Mouse (Mus musculus): ENCODE measurements around the gene Galntl6.

The Galntl6 gene

GRCm38 (mm10) chr8:58912196-58912839, at the start of gene Galntl6:
TSS of gene Galntl6 (minus strand) at chr8:58912640.
- DNase-seq (ENCODE audit: low spot score in 2 of 2): peak; percentile 29 to 57

DNA sequence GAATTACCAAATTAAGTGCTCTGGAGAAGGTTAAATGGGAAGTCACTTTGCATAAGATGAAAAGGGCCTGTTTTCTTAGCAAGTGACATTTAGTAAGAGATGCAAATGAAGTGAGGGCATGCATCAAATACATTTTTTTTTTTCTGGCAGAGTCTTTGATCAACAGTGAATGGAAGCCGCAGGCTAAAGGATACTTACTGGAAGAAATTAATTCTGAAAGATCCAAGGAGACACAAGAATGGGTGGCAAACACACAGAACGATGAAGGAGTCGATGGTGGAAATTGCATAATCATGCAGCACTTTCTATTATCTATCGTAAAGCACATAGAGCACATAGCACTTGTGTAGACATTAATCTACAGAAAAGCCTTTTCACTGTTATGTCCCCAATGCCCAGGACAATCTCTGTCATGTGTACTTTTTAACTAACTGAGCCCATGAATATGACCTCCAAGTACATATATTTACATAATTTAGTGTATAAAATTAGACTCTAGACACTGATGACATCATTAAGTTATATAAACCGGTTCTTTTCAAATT, 44.8 kb upstream of the Galntl6 start:
- DNase-seq (ENCODE audit: low spot score in 2 of 2): no peak

GRCm38 (mm10) chr8:58943773-58944172, 31.3 kb upstream of the Galntl6 start:
- no peak for DNase-seq (ENCODE audit: low spot score in 2 of 2)

DNA sequence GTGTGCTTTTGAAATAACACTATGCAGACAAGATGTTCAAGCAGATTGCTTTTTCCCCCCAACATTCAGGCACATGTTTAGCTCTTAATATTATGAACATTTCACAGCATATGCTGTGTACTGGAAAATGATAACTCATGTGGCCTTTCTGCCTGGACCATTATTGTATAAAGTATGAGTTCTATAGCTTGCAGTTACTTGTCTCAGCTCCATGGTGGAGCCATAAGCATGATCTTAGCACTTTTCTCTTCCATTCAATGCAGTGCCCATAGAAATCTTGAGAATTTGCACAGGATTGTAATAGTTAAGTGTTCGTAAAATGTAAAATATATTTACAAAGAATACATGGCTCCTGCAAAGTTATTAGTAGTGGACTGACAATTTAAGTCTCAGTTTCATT, 18.6 kb upstream of the Galntl6 start:
- DNase-seq (ENCODE audit: low spot score in 2 of 2): no peak

GRCm38 (mm10) chr8:58915142-58915541, 2.7 kb upstream of the Galntl6 start:
- no peak for DNase-seq (ENCODE audit: low spot score in 2 of 2)

- no peak for DNase-seq (ENCODE audit: low spot score in 2 of 2)
Observed at GRCm38 (mm10) chr8:58913640-58913968, 1.2 kb upstream of the Galntl6 start.

DNA sequence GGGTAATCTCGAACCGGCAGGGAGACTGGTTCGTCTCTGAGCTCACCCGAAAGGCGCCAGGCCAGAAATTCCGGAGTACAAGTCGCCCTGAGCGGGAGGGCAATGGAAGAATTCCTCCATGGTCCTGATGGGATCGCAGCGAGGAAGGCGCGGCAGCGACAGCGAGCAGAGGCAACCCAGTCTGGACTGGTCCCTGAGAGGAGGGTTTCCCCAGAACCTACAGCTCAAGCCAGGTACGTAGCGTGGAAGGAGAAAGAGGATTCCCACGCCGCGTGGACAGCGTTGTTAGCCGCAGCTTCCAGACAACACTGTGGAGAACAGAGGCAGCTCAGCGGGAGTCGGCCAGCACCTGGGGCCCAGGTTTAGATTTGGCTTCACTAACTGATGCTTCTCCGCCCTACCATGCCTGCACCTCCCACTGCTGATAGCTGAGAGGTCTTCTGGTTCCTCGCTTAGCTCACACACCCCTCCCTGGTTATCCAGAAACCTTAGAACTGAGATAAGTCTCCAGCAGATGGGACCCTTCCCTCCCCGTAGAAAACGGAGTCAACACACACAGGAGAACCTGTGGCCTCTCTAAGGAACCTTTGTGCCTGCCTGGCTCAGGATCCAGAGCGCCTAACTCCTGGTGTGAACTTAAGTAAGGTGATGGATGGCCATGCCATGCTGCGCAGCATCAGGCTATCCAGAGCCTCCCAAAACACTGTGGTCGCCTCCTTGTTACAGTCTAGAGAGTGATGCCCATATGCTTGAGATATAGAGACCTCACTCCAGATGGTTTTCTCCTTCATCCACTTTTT, 600 bp upstream of the Galntl6 start:
- peak in 1 of 2 experiments; percentile 27 for DNase-seq (ENCODE audit: low spot score in 2 of 2)

GRCm38 (mm10) chr8:58911677-58912076, 763 bp downstream of the Galntl6 start, which contains the start of gene BC030500:
TSS of gene BC030500 (plus strand) at chr8:58911755.
- DNase-seq (ENCODE audit: low spot score in 2 of 2): no peak

- DNase-seq (ENCODE audit: low spot score in 2 of 2): no peak
Observed at GRCm38 (mm10) chr8:58904465-58904864, 8.0 kb downstream of the Galntl6 start.

- DNase-seq (ENCODE audit: low spot score in 2 of 2): no peak
Observed at GRCm38 (mm10) chr8:58895960-58896359, 16.5 kb downstream of the Galntl6 start.

DNA sequence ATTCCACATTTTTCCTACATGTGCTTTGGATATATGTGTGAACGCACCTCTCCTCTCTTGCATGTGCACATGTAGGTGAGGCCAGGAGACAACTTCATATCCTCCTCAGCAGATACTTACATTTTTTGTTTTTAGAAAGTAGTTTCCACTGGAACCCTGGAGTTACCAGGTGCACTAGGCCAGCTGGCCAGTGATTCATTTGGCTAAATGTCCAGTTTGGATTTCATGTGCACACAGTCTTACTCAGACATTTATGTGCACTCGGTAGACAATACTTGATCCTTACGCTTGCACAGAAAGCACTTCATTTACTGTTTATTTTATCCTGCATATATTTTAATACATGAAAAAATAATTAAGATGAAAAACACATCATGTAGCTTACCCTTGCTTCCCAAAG, 21.8 kb downstream of the Galntl6 start:
- no peak for DNase-seq (ENCODE audit: low spot score in 2 of 2)

GRCm38 (mm10) chr8:58886405-58886804, 26.0 kb downstream of the Galntl6 start:
- DNase-seq (ENCODE audit: low spot score in 2 of 2): no peak

DNA sequence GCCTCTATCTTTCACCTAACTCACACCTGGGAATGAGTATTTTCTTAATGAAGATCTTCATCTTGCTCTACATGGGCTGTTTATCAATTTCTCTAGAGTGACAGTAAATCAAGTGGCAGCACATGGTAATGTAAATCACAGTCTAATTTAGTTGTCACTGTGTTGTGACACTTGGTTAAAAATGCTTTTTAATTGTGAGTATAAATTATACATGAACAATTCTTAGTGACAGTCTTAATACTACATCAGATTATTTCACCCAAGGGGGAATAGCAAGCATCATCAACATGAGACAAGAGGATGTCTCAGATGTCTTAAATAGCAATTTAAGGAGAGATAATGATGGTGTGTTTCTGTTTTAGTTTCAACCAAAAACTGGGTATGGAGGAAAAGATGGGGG, 88.1 kb downstream of the Galntl6 start:
- DNase-seq (ENCODE audit: low spot score in 2 of 2): no peak

- no peak for DNase-seq (ENCODE audit: low spot score in 2 of 2)
Observed at GRCm38 (mm10) chr8:58805190-58805589, 107.2 kb downstream of the Galntl6 start.

- DNase-seq (ENCODE audit: low spot score in 2 of 2): no peak
Observed at GRCm38 (mm10) chr8:58801847-58802246, 110.6 kb downstream of the Galntl6 start.

DNA sequence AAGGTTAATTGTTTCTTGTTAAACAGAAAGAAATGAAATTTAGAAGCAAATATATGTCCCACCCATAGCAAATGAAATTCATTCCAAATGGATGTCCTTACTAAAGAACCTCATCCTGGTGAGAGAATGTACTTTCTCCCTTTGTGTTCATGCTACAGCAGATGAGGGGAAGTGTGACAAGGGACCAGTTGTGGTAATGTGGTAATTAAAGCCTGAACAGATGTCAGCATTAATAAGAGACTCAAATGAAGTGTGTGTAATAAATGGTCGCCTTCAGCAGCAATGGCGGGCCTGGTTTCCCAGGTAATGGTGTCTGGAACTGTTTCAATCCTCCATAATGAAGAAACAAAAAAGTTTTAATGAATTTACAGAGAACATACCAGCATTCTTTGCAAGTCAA, 158.7 kb downstream of the Galntl6 start:
- DNase-seq (ENCODE audit: low spot score in 2 of 2): no peak

GRCm38 (mm10) chr8:58737963-58738362, 174.5 kb downstream of the Galntl6 start:
- no peak for DNase-seq (ENCODE audit: low spot score in 2 of 2)

GRCm38 (mm10) chr8:58691761-58692160, 220.7 kb downstream of the Galntl6 start:
- DNase-seq (ENCODE audit: low spot score in 2 of 2): no peak

DNA sequence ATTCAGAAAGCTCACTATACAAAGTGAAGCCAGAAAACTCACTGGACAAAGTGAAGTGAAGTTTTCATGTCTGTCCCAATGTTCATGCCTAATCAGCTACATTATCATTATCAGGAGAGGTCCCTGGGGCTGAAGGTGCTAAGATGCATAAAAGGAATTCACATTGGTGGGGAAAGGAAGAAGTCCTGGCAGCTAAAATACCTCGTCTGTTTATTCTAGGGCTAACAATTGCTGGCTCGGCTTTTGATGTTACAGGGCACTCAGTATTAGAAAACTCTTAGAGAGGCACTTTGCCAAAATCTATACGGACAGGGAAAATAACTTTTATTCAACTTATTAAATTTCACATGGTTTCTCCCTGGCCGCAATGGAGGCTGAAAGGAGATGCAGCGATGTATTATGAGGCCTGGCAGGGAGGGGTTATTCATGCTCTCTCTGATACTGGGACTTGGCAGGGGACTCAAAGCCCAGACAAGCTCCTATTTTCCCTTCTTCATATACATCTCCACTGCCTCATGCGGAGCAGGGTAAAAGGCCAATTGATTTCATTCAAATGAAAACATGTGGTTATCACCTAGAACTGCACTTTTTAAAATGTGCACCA, 234.5 kb downstream of the Galntl6 start:
- no peak for DNase-seq (ENCODE audit: low spot score in 2 of 2)

DNA sequence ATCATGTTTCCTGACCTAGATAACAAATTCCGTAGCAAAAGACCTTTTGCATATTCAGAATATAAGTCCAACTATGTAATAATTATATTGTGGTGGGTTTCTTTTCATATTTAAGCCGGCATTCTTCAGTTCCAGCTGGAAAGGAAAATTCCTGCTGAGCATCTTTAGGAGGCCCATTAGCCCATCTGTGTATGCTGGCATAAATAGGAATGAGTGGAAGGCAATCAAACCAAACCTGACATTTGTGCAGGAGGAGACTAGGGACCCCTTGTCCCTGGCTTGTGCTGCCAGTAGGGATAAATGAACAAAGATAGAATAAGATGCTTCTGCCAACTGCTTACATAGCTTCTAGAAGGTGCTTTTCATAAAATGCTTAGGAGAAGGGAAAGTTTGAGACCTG, 243.4 kb downstream of the Galntl6 start:
- DNase-seq (ENCODE audit: low spot score in 2 of 2): no peak

DNA sequence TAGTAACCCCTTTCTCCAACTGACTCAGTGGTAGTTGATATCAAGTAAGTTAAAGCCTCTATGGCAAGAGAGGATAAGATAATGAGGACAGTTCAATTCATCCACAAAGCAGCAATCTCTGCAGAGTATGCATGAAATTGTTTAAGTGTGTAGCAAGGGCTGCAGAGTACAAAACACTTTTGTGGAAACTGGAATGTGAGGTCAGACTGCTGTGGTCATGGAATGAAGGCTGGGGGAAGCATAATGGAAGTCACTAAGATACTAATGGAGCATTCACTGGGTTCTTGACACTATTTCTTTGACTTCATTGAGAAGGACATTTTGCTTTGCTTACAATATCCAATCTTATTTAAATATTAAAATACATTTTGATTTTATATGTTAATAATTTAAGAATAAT, 252.4 kb downstream of the Galntl6 start:
- no peak for DNase-seq (ENCODE audit: low spot score in 2 of 2)

- DNase-seq (ENCODE audit: low spot score in 2 of 2): no peak
Observed at GRCm38 (mm10) chr8:58655631-58656030, 256.8 kb downstream of the Galntl6 start.

DNA sequence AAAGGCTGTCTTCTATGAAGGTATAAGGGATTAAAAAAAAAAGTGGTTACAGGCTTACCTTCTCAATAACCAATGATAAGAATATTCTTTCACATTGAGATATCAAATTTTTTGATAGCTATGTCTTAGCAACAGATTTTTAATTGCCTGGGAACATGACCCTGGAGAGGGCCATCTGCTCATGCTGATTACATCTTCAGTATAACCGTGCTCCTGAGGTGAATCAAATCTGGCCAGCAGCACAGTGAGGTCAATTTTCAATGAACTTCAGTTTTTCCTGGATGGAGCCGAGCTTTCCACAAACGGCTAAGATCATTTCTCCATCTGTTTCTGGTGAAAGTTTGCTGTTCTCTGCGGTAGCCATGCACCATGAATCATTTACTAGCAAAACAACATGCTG, 306.0 kb downstream of the Galntl6 start:
- no peak for DNase-seq (ENCODE audit: low spot score in 2 of 2)

All from frontal cortex, postnatal 10 days (tissue).